ENCODE assay signal across 8 mouse cellular contexts in the genomic region with DNA sequence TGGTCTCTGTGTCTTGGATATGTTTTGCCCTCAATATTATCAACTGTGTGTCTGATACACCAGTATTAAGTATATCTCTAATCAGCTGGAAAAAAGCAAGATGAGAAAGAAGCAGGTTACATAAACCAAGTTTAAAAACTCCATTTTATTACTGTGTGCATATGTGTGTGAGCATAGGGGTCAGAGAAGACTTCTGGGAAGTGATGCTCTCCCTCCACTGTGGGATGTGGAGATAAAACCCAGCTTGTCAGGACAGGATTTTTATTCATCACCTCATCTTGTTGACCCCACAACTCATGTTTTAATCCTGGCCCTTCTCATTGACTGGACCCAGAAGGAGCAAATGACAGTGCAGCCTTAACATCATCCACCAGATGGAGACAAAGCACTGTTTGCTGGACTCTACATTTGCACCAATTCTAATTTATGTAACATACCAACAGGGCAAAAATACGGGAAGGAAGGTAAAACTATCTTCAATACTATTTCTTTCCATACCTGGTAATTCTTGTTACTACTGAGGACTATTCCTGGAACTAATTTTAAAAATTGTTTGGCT.
DNase-seq lines count a peak whose midpoint lies in the region; ATAC-seq lines count a peak whose summit lies in the region.

No protein-coding gene starts in this region.

- no peak for ATAC-seq in heart, embryonic 12.5 days (ENCODE audit: insufficient number of reproducible peaks, low FRiP score)
- peak; percentile 56 to 64; a peak in 2 of 4 replicates for ATAC-seq in hematopoietic stem cell, adult 5-6 weeks (replicated peaks in 1 of 2; ENCODE audit: insufficient read depth in 1 of 2, low FRiP score in 2 of 2, low TSS enrichment in 1 of 2, low read depth in 1 of 2, poor library complexity in 2 of 2, severe bottlenecking in 2 of 2)
- ATAC-seq in midbrain, embryonic 12.5 days (ENCODE audit: low FRiP score, low read depth): peak; percentile 56
- ATAC-seq in monocyte, adult 5-6 weeks (replicated peaks; ENCODE audit: insufficient number of reproducible peaks, low FRiP score, low TSS enrichment, poor library complexity, severe bottlenecking): no peak

- H3K27me3 ChIP-seq in heart, embryonic 12.5 days (replicated peaks): no peaks in the 10 kb centered on the region
- no peaks in the 10 kb centered on the region for H3K27me3 ChIP-seq in midbrain, embryonic 12.5 days

- 35% methylated on average over 1 of the region's 1 CpGs for WGBS in heart, embryonic 12.5 days
- WGBS in midbrain, embryonic 12.5 days: 22% methylated on average over 1 of the region's 1 CpGs

- H3K4me2 ChIP-seq in heart, embryonic 12.5 days: no peak overlapping the region
- no peak overlapping the region for H3K4me2 ChIP-seq in midbrain, embryonic 12.5 days (replicated peaks)

- DNase-seq in heart, adult 8-10 months (ENCODE audit: low spot score): peak; percentile 13
- peak; percentile 85 for DNase-seq in NIH3T3 (ENCODE audit: low read depth)
- peak; percentile 38 to 61 for DNase-seq in cerebellum, postnatal 36 days
- DNase-seq in layer of hippocampus, postnatal 10 days (ENCODE audit: low spot score in 2 of 2): peak; percentile 67 to 68

- no peaks in the 10 kb centered on the region for H3K9me3 ChIP-seq in heart, embryonic 12.5 days (replicated peaks)
- no peaks in the 10 kb centered on the region for H3K9me3 ChIP-seq in midbrain, embryonic 12.5 days

- no peak overlapping the region for H3K9ac ChIP-seq in heart, embryonic 12.5 days
- no peak overlapping the region for H3K9ac ChIP-seq in midbrain, embryonic 12.5 days (replicated peaks)

- no peaks in the 10 kb centered on the region for H3K36me3 ChIP-seq in heart, embryonic 12.5 days
- H3K36me3 ChIP-seq in midbrain, embryonic 12.5 days: no peaks in the 10 kb centered on the region

- H3K4me1 ChIP-seq in heart, embryonic 12.5 days (replicated peaks): no peaks in the 10 kb centered on the region
- no peaks in the 10 kb centered on the region for H3K4me1 ChIP-seq in midbrain, embryonic 12.5 days

- no peak overlapping the region for H3K27ac ChIP-seq in heart, embryonic 12.5 days (ENCODE audit: poor library complexity, severe bottlenecking)
- H3K27ac ChIP-seq in midbrain, embryonic 12.5 days (replicated peaks): no peak overlapping the region

- H3K4me3 ChIP-seq in heart, embryonic 12.5 days: no peak overlapping the region
- H3K4me3 ChIP-seq in midbrain, embryonic 12.5 days: no peak overlapping the region

Comparison
In these comparisons a context has a peak if more than half of its experiments do, and no peak if none do; other contexts are left out.
1. DNase-seq: peak in every context shown above with its lines; median percentile 85 in NIH3T3; 68 in layer of hippocampus, postnatal 10 days; 50 in cerebellum, postnatal 36 days; 13 in heart, adult 8-10 months.
2. ATAC-seq: peak in hematopoietic stem cell, adult 5-6 weeks (2 of 2) and midbrain, embryonic 12.5 days (single experiment); none in heart, embryonic 12.5 days (single experiment) and monocyte, adult 5-6 weeks (single experiment).